Mouse (Mus musculus) heart, adult 8-10 months (tissue): ENCODE measurements around the gene Gfod2. TPM values are rescaled to one million over a fixed set of nuclear protein-coding genes. Genes with fewer than 3 reads are reported as not detected.
A peak's percentile ranks its signal among the peaks of the same experiment; 100 is the strongest.

Experiments used
- DNase-seq: peaks from one replicate; pipeline ENCODE4 v3.0.0; 2022; ENCODE audit warnings: low spot score
- total RNA-seq, 4 experiments: library from RNA; stranded (reverse); gene quantifications; 2 replicates each; pipeline ENCODE4 v1.2.4; 2022

The Gfod2 gene
- 1 to 10 TPM; 2.8 to 3.9 (median 3.5) TPM for total RNA-seq

GRCm38 (mm10) chr8:105758277-105759108 is at the start of gene Gfod2:
Gene Gfod2 (minus strand): TSS chr8:105758664.
- peak; percentile 98 for DNase-seq

- no peak for DNase-seq
Observed at GRCm38 (mm10) chr8:105807766-105808165, 49.3 kb upstream of the Gfod2 start.

GRCm38 (mm10) chr8:105805964-105806363 is 47.5 kb upstream of the Gfod2 start:
- no peak for DNase-seq

GRCm38 (mm10) chr8:105805346-105805745 is 46.9 kb upstream of the Gfod2 start:
- no peak for DNase-seq

GRCm38 (mm10) chr8:105804797-105805196 is 46.3 kb upstream of the Gfod2 start:
- DNase-seq, result no peak

- DNase-seq, result no peak
Observed at GRCm38 (mm10) chr8:105801153-105801904, 42.9 kb upstream of the Gfod2 start.

- DNase-seq, result peak; percentile 75
Observed at GRCm38 (mm10) chr8:105799091-105799812, 40.8 kb upstream of the Gfod2 start.

GRCm38 (mm10) chr8:105798408-105798807 is 39.9 kb upstream of the Gfod2 start:
- DNase-seq, result no peak

- no peak for DNase-seq
Observed at GRCm38 (mm10) chr8:105795785-105796184, 37.3 kb upstream of the Gfod2 start.

- no peak for DNase-seq
Observed at GRCm38 (mm10) chr8:105794009-105794598, 35.6 kb upstream of the Gfod2 start.

GRCm38 (mm10) chr8:105793331-105793730 is 34.9 kb upstream of the Gfod2 start:
- DNase-seq, result no peak

GRCm38 (mm10) chr8:105789626-105790025 is 31.2 kb upstream of the Gfod2 start:
- no peak for DNase-seq

- DNase-seq, result no peak
Observed at GRCm38 (mm10) chr8:105788927-105789326, 30.5 kb upstream of the Gfod2 start.

GRCm38 (mm10) chr8:105788241-105788640 is 29.8 kb upstream of the Gfod2 start:
- peak; percentile 28 for DNase-seq

- DNase-seq, result no peak
Observed at GRCm38 (mm10) chr8:105780298-105780697, 21.8 kb upstream of the Gfod2 start.

- DNase-seq, result no peak
Observed at GRCm38 (mm10) chr8:105777833-105778232, 19.4 kb upstream of the Gfod2 start.

GRCm38 (mm10) chr8:105774498-105774897 is 16.0 kb upstream of the Gfod2 start:
- DNase-seq, result no peak

- no peak for DNase-seq
Observed at GRCm38 (mm10) chr8:105773441-105773861, 15.0 kb upstream of the Gfod2 start.

GRCm38 (mm10) chr8:105771398-105772175 is 13.1 kb upstream of the Gfod2 start:
- no peak for DNase-seq

GRCm38 (mm10) chr8:105770609-105771008 is 12.1 kb upstream of the Gfod2 start:
- peak; percentile 25 for DNase-seq
